Mouse (Mus musculus): ENCODE measurements around the gene Ccdc66. TPM values are rescaled to one million over a fixed set of nuclear protein-coding genes. Genes with fewer than 3 reads are reported as not detected.

Ccdc66 gene
- 1 to 10 TPM; 7.4 to 9.4 (median 8.2) TPM for total RNA-seq (2022)

- DNase-seq (ENCODE audit: low spot score in 2 of 2) = peak; percentile 96 to 99
Measured at GRCm38 (mm10) chr14:27507894-27508643, at the start of gene Ccdc66. Gene Ccdc66, minus strand, starts transcription at chr14:27508460.

DNA sequence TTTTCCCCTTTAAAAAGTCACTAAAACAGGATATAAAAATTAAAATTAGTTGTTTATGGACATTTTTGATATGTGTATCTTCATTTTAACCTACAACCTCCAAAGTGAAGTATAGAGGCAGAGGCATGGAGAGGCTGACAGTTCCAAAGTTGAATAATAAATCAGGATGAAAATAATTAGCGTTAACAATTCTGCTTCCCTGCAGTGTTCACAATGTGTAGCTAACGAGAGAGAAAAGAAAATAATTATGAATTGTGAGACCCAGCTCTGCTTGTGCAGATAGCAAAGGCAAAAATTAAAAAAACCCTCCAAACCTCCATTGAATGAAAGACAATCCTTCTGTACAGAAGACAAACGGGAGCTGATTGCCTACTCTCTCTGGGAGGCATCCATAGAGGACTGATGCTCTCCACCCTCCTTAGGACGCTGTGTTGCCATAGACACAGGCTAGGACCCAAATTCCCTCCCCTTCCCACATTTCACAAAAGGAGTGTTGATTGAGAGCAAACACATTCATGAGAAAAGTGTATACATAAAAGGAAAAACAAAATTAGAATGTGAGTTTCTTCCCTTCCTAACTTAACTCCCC is 35.7 kb upstream of the Ccdc66 start:
- no peak for DNase-seq (ENCODE audit: low spot score in 2 of 2)

DNA sequence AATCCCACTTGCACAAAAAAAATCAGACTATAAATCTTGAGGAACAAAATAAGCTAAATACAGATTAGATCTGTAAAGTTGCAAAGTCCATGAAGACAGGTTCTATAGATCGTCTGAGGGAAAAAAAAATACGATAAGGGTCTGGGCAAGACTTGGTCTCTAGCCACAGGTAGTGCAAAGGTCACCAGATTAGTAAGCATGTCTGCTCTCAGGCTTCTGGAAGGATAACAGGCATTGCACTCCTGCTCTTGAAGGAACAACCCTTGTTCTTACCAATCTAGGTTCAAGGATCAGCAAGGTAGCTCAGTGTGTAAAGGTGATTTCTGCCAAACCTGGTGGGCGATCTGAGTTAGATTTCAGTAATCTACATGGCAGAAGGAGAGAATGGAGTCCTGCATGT is 28.2 kb upstream of the Ccdc66 start:
- DNase-seq (ENCODE audit: low spot score in 2 of 2) = no peak

- no peak for DNase-seq (ENCODE audit: low spot score in 2 of 2)
Measured at GRCm38 (mm10) chr14:27524541-27524940, 16.3 kb upstream of the Ccdc66 start.

DNA sequence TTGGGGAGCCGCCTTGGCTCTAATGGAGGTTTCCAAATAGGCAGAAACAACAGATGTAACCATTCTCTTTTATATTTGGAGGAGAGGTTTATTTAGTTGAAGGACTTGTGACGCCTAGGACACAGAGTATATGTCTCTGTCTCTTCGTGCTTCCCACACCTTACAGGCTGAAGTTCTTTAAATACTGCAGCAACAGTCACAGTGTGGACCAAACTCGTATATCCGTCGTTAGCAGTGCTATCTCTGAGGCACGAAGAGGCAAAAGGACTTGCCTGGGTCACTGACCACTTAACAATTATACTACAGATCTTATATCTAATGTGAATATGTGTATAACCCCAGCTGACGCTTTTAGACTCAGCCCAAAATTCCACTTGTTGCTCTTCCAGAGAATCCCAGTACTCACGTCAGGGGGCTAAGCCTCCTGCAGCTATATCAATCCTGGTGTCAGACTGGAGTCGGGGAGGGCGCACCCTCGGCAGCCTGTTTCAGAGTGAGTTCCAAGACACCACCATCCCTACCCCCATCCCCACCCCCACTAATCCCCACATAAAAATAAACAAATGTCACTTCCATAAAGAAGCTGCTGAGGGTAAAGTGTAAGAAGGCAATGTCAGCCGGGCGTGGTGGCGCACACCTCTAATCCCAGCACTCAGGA is 513 bp upstream of the Ccdc66 start:
- DNase-seq (ENCODE audit: low spot score in 2 of 2) = no peak

GRCm38 (mm10) chr14:27501096-27501495 is 7.2 kb downstream of the Ccdc66 start:
- DNase-seq (ENCODE audit: low spot score in 2 of 2) = no peak

DNA sequence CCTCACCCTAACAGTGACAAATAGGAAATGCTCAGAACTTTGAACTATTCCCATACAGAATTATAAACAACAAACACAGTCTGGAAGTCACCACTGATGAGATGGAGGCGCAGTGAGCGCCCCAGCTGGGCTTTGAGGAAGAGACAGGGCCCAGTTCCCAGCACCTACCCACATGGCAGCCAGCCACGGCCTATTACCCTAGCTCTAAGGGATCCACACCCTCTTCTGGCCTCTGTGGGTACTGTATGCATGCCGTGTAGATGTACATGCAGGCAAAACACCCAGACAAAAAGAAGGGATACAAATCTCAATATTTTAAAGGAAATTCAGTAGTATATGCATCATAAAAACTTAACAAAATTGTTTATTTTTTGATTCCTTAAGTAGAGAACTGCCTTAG is 14.7 kb downstream of the Ccdc66 start:
- DNase-seq (ENCODE audit: low spot score in 2 of 2) = no peak

DNA sequence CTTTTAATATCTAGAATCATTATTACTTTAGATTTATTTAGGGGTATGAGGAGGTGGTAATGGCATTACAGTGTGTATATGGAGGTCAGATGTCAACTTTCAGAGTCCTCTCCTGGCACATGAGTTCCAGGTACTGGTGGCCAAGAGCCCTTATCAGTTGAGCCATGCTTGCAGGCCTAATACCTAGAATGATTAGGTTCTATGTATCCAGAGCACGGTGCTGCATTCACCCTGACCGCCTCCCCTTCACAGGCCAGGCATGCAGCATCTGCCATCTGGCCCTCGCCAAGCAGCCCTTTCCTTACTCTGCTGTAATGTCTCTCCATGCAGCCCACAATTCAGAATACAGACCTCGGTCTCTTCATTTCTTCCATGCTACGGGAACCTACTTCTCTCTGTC is 16.9 kb downstream of the Ccdc66 start:
- DNase-seq (ENCODE audit: low spot score in 2 of 2) = no peak

GRCm38 (mm10) chr14:27446963-27447362 is 61.3 kb downstream of the Ccdc66 start:
- DNase-seq (ENCODE audit: low spot score in 2 of 2) = no peak

- DNase-seq (ENCODE audit: low spot score in 2 of 2) = no peak
Measured at GRCm38 (mm10) chr14:27444851-27445281, 63.4 kb downstream of the Ccdc66 start.

- DNase-seq (ENCODE audit: low spot score in 2 of 2) = no peak
Measured at GRCm38 (mm10) chr14:27440921-27441320, 67.3 kb downstream of the Ccdc66 start.

- DNase-seq (ENCODE audit: low spot score in 2 of 2) = no peak
Measured at GRCm38 (mm10) chr14:27436826-27437225, 71.4 kb downstream of the Ccdc66 start.

- DNase-seq (ENCODE audit: low spot score in 2 of 2) = no peak
Measured at GRCm38 (mm10) chr14:27436116-27436515, 72.1 kb downstream of the Ccdc66 start.

- no peak for DNase-seq (ENCODE audit: low spot score in 2 of 2)
Measured at GRCm38 (mm10) chr14:27432064-27432463, 76.2 kb downstream of the Ccdc66 start.

Other genes with a start within 250 kb of the Ccdc66 start
- 1 to 10 TPM; 3.1 to 4.5 (median 4.1) TPM for gene Fam208a, start 79.6 kb downstream of the Ccdc66 start, total RNA-seq (2022)
- gene Erc2, start 114.0 kb upstream of the Ccdc66 start, total RNA-seq (2022) = under 1 TPM in 3 of 4 experiments, not detected in 1; 0.19 to 0.70 (median 0.36) TPM